Mouse (Mus musculus): ENCODE measurements around the gene Klhl8.

The Klhl8 gene

DNA sequence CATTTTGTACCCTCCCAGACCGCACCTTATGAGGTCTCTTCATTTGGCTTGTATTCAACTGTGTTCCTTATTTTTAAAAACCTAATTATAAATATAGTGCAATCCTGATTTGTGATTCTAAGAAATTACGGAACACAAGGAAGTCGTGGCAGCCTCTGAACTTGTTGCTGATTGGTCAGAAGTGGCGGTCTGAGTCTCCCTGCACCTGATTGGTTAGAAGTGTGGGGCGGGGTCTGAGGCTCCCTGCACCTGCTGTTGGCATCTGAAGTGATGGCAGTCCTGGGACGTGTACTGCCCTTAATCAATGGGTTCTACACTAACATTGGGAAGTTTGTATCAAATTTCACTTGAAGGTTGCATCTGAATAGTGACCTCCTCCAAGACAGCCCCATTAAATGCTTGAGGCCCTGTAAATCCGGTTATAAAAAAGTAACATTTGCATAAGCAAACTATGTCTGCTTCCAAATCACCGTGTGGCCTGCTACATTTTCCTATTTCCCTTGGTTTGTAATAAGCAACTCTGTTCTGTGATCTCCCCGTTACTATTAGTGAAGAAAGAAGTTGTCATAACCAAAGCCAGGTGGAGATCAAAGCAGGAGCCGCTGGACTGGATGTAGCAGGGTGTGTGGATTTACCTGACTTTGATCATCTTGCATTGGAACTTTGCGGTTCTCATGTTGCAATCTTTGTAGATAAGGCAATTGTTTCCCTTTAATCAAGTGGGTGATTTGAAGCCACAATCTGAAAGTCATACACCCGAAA, 5.7 kb upstream of the Klhl8 start:
- in situ Hi-C loops (cut with MboI, MseI), result loop anchor here (10.0 kb wide), 1 partner anchor 242 kb away; no protein-coding TSS in a partner anchor

DNA sequence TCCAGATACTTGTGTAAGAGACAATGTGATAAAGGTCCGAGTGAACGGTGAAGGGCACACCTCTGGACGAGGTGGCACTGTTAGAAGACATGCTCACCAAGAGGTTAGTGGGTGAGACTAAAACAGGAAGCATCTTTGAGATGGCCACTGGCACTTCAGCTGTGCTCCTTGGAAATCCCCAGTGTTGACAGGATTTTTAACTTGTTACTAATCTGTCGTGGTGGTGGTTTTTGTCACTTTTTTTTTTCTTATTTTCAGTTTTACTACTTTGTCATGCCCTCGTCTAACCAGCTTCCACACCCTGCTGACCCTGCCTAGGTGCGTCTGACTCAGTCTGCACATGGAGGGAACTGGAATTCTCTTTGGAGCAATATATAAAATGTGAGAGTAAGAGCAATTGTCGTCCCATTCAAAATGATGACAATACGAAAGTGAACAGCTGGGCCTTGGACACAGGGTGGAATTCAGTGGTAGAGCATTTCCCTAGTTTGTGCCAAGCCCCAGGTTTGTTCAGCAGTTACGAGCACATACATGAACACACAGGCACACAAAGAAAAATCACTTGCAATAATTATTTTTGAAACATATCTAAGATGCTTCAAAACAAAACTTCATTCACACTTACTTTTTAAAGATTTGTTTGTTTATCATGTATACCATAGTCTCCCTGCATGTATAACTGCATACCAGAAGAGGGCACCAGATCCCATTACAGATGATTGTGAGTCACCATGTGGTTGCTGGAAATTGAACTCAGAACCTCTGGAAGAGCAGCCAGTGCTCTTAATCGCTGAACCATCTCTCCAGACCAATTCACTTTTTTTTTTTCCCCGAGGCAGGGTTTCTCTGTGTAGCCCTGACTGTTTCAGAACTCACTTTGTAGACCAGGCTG, 3.5 kb upstream of the Klhl8 start:
- in situ Hi-C loops (cut with MboI, MseI), result loop anchor here (10.0 kb wide), 1 partner anchor 240 kb away; no protein-coding TSS in a partner anchor

DNA sequence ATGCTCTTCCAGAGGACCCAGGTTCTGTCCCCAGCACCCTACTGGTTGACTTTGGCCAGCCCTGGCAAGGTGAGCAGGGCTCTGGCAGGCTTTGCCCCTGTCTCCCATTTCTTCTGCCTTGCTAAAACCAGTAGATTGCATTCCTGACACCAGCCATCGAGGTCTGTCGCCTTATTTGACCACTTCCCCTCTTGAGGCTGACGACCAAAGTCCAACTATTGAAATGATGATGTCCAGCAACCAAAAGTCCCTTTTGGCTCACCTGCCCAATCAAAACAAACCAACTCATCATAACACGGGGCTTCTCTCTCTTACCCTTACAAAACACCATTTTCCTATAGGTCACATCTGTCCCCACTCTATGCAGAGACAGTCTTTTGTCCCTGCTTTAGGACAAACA, 2.1 kb upstream of the Klhl8 start:
- in situ Hi-C loops (cut with MboI, MseI), result loop anchor here (10.0 kb wide), 1 partner anchor 238 kb away; no protein-coding TSS in a partner anchor

DNA sequence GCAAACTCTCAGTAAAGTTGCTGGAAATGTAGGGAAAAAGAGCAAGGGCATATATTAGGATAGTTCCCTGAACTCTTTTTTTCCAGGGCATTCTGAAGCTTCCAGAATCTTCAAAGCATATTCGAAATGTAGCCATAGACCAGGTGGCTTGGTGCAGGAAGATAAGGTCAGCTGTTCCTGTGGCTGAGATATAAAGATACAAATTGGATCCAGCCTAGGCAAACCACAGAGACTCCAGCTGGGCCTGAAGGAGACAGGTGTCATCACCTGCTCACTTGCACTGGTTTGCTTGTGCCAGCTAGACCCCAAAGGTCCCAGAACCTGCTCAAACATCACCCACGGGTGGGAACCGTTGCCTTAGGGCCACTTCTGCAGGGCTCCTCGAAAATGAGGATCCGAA, 496 bp upstream of the Klhl8 start:
- in situ Hi-C loops (cut with MboI, MseI), result loop anchor here (10.0 kb wide), 1 partner anchor 237 kb away; no protein-coding TSS in a partner anchor

DNA sequence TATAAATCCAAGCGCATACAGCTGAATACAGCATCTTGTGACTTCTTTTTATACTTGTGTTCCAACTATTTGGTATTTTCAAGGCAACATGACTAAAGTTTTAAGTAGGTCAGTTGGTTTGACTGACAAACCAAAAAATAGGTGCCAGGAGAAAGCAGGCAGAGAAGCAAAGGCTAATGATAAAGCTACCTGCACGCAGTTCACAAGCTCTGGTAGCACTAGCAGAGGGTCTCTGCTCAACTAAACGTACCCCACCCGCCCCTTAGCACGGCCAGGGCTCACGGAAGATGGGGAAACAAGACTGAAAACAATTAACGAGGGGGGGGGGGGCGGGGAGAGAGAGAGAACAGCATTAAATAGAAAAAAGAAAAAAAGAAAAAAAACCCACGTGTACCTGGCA, 903 bp downstream of the Klhl8 start:
- in situ Hi-C loops (cut with MboI, MseI), result loop anchor here (10.0 kb wide), 1 partner anchor 235 kb away; no protein-coding TSS in a partner anchor

DNA sequence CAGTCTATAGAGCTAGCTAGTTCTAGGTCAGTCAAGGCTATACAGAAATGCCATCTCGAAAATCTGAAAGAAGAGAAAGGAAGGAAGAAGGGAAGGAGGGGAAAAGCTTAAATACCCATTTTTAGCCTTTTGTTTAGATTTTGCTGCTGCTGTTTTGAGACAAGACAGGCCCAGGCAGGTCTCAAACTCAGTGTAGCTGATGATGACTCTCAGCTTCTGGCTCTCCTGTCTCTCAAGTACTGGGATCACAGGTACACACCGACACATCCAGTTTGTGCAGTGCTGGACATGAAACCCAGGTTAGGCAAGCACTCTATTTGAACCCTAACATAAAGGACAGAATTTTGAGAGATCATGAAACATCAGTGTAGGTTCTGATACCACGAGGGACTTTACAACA, 1.6 kb downstream of the Klhl8 start:
- in situ Hi-C loops (cut with MboI, MseI), result no loop called here

DNA sequence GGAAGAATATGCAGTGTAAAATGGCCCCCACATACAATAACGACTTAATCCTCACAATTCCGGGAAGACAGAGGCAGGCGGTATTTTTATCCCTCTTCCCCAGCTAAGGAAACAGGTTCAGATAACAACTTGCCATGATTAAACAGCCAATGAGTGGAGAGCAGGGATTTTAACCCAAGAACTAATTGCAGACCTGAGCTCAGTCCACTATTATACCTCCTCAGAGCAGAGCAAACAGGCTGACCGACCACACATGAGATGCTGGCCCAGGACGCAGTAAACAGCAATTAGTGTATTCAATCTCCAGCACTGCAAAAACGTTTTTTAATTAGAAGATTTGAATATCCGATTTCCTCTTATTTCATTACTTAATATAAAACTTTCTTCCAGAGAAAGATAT, 2.2 kb downstream of the Klhl8 start:
- in situ Hi-C loops (cut with MboI, MseI), result no loop called here

DNA sequence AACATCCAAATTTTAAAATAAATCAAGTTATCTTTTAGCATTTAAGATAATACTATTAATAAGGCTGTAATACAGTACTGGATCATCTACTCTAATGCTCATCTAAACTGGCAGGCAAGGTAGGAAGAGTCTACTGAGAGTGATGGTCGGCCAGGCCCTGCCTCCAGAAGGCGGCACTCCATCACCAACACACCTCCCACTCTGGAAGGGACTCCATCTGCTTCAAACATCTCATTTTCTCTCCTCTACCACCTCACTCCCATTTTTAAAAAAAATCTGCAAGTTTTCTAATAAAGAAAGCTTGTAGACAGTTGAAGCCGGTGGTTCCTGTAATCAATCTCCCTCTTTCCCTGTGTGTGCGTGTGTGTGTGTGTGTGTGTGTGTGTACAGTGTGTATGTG, 3.2 kb downstream of the Klhl8 start:
- in situ Hi-C loops (cut with MboI, MseI), result no loop called here

DNA sequence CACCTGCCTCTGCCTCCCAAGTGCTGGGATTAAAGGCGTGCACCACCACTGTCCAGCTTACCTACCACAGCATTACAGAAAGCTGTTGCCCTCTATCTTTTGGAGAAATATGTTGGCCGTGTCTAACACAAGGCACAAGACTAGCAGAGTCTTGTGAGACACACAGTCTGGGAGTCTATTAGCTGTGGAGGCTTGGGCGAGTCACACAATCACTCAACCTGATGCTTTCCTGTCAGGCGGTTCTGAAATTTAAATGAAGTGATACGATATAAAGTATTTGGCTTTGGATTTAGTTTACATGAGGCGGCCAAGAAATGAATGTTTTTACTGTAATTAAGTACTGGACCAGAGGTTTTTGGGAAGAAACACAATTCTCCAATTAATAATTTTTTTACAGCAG, 4.9 kb downstream of the Klhl8 start:
- in situ Hi-C loops (cut with MboI, MseI), result no loop called here

DNA sequence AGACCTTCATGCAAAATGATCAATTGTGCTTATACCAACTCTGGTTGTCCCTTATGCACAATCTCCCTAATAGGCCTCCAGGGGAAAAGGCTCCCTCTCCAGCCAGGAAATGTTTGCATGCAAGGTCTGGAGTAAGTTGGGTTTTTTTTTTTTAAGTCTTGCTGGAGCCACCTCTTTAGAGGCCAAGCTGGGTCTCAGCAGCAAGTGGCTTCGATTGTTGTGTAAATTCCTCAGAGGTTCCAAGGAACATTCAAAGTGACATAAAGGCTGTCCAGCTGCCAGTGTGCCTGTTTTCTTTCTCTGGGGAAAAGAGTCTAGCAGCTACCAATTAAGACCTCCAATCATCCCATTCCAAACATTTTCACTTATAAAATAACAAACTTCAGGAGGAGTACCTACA, 12.7 kb downstream of the Klhl8 start:
- in situ Hi-C loops (cut with MboI, MseI), result no loop called here

DNA sequence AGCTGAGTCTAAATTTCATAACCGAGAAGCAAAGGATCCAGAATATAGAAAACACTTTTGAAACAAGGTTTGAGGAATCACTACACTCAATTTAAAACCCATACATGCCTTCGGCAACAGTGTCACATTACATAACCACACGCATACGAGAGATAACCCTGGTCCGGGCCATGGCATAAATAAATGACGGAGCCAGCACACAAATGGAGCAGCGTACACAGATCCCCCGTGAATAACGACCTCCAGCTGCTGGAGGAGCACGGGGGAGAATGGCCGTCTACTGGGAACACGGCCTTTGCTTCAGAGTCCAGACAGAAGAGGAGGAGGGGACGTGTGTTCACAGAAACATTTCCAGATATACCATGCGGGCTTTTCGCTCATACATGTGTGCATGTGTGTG, 21.3 kb downstream of the Klhl8 start:
- in situ Hi-C loops (cut with MboI, MseI), result no loop called here

DNA sequence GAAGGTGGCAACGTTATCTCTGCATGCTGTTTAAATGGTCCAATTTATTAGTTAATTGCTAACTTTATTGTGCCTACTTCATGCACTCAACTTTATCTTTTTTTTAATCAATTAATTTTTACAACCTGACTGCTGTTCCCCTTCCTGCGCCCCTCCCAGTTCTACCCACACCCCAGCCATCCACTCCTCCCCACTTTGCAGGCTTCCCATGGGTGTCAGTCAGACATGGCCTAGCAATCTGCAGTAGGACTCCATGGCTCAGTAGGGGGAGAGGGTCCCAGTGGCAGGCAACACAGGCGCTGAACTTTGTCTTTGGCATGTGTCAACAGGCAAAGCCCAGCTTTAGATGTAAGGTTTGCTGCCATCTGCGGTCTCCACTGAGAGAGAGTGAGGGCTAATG, 47.3 kb downstream of the Klhl8 start:
- in situ Hi-C loops (cut with MboI, MseI), result no loop called here

DNA sequence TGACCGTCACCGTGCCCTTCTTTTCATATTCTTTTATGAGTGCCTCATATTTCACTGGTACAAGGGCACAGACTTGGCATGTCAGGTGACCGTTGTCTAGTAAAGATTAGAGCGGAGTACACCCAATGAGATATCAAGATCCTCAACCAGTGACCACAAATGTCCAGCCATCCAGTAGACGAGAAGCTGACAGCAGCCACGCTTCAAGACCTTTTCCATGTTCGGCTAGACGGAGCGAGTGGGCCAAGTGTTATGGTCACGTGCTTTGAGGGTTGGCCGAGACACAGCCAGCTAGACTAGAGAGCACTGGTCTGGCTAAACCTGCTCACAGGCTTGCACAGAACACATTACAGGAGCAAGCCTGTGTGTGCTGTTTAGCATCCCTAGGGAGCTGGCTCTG, 50.4 kb downstream of the Klhl8 start:
- in situ Hi-C loops (cut with MboI, MseI), result no loop called here

DNA sequence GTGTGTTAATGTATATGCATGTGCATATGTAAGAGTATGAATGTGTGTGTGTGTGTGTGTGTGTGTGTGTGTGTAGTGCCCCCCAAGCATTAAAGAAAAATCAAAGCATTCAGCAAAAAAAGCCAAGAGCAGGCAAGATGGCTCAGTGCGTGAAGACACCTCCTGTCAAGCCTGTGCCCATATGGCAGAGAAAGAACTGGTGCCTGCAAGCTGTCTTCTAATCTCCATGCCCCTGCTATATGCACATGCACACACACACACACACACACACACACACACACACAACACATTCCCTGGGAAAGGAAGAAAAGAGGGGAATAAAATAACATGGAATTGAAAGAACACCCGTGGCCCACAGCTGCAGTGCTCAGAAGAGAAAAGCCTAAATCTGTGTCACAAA, 53.9 kb downstream of the Klhl8 start:
- in situ Hi-C loops (cut with MboI, MseI), result no loop called here

DNA sequence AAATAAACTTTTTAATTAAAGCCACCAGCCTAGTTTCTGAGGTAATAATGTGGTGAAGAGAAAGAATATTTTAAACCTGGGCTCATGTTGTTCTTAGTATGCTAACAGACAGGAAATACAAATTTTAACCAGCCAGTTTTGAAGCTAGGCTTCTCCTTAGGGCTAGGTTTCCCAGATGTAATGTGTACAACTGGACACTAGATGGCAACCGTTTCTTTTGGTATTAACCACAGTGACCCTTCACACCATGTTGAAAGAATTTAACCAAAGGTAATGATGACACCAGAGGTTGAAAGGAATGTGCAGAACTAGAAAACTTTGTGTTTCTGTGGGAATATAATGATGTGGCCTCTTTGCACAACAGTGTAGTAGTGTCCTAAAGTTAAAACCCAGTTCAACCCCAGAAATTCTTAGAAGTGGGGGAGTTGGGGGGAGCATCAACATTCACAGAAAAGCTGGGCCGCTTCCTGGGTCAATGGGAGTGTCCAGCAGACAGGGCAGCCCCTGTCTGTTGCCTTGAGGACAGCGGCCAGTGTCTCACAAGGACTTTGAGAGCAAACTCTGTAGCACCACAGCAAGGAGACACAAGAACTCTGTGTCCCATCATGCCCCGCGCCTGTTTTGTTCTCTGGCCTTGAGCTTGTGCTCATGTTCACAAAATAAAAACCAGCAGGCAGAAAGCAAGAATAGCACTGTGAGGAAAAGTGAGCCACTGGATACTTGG, 54.6 kb downstream of the Klhl8 start:
- in situ Hi-C loops (cut with MboI, MseI), result no loop called here

DNA sequence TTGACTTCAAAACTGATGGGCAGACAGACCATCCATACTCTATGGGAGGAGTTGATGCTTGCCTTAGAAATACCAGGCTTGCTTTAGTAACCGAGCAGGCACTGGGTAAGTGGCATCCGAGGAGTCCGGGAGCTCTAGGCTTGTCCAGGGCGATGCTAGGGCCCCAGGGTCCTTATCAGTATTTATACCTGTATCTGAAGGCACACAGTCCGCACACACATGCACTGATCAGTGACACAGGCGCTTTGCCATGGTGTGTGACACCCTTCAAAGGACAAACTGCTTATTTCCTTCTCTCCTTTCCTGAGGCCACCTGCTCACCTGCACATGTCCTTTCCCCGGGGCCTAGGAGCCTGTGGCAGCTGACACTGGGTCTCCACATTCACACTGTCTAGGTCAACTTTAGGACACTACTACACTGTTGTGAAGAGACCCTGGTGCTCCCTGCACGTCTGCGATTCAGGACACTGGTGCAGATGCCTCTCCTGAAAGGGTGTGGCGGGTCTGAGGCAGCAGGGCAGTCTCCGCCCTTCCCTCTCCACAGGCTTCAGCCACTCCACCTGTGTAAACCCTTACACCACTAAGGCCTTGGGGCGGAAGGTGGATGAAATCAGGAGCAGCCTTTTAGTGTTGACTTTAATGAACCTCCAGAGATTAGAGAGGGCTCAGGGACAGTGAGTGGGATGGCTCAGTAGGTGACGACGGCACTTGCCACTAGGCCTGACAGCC, 55.4 kb downstream of the Klhl8 start:
- in situ Hi-C loops (cut with MboI, MseI), result no loop called here

DNA sequence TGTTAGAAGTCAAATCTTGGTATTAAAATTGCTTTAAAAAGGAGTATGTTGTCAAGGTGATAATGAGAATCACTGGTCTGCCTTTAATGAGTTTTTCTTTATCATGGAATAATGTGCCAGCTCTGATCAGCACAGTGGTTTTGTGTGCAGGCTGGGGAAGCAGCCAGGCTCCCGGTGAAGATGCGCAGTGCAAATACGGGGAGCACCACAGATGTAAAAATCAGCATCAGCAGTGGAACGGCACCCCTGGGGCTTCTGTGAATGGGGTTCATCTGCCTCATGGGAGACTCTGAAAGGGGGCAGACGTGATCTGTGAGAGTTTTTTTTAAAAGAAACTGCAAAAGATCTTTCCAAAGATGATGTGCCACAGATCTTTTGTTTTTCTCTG, 56.3 kb downstream of the Klhl8 start:
- in situ Hi-C loops (cut with MboI, MseI), result loop anchor here (5.0 kb wide), 1 partner anchor 72 kb away; no protein-coding TSS in a partner anchor

DNA sequence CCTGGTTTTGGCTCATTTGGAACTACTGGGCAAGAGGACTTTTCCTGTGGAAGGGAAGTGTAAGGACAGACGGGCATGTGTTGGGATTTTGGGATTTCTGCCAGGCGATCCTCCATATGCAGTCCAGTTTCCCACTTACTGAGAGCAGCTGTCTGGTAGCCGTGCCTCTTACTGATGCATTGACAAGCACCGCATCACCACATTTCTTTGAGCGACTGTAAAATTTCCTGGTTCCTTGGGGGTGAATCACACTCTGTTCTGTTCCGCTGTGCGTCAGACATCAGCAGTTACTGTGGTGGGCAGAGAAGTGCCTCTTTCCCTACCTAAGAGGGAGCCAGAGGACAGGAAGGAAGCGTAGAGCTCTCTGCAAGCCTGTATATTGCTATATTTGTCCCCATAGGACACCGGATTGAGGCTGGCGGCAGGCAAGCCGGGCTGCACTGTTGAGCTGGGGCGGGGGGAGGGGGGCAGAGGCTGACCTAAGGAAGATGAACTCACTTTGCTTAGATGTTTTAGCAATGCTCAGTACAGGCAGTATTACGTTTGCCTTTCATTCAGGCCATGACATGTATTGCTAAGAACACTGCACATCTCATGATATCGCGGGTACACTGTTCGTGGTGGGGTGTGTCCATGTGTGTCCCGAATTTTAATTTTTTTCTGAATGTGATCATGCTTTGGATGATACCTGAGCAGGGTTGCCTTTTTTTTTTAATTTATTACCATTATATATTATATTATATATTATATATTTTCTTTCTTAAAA, 56.8 kb downstream of the Klhl8 start:
- in situ Hi-C loops (cut with MboI, MseI), result loop anchor here (5.0 kb wide), 1 partner anchor 73 kb away; no protein-coding TSS in a partner anchor

DNA sequence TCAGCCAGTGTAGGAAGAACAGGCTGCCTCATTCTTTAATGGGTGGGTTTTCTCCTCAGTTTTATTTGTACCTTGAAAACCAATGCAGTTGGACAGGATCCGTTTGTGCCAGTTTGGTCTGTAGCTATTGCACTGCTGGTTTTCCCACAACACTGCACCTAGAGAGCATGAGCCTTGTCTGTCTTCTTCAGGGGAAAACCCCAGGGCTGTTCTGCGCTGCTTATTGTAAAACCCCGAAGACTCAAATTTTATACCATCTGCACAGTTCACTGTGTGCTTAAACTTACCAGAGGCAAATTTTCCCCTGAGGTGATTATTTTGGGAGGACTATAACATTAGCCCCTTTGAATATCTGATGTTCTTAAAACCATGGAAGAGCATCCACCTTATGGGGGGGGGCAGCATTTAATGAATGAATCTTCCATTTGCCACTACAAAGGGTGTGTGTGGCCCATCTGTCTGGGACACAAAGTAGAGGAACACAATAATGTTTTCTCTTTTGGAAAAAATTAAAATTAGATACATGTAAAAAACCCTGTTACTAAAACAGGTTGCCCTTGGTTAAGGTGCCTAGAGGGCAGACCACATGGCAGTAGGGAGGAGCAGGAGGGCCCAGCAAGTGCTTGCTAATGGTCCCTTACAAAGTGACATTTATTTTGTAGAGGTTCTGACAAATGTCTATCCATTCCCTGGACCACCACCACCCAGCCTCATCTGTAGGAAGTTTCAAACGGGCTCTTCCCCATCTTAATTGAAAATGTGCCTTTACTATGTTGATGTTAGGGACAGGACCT, 58.1 kb downstream of the Klhl8 start:
- in situ Hi-C loops (cut with MboI, MseI), result loop anchor here (5.0 kb wide), 1 partner anchor 74 kb away; no protein-coding TSS in a partner anchor

DNA sequence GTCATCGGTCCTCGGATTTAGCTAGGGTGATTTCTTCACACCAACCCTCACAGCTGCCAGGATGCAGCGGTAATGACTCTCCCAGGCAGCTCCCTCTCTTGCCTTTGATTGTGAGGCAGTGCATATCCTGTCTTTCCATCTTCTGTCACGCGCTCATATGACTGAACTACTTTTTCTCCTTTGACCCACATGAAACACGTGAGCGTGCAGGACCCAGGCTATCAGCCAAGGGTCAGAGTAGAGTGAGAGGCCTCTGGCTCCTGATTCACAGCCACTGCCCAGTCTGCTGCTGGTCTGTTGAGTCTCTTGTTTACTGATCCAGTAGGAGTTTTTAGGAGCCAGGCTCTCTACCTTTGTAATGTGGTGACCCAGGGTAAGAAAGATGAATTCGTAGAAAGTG, 62.5 kb downstream of the Klhl8 start:
- in situ Hi-C loops (cut with MboI, MseI), result no loop called here

Data from regulatory T cell (primary cell).